Mouse (Mus musculus) right cerebral cortex, postnatal 10 days (tissue): ENCODE measurements around the gene Cgnl1.

Experiments used
- DNase-seq, 2 experiments: peaks; one replicate each; pipeline ENCODE4 v3.0.0; 2021; ENCODE audit warnings: low spot score in 2 of 2

The Cgnl1 gene

DNA sequence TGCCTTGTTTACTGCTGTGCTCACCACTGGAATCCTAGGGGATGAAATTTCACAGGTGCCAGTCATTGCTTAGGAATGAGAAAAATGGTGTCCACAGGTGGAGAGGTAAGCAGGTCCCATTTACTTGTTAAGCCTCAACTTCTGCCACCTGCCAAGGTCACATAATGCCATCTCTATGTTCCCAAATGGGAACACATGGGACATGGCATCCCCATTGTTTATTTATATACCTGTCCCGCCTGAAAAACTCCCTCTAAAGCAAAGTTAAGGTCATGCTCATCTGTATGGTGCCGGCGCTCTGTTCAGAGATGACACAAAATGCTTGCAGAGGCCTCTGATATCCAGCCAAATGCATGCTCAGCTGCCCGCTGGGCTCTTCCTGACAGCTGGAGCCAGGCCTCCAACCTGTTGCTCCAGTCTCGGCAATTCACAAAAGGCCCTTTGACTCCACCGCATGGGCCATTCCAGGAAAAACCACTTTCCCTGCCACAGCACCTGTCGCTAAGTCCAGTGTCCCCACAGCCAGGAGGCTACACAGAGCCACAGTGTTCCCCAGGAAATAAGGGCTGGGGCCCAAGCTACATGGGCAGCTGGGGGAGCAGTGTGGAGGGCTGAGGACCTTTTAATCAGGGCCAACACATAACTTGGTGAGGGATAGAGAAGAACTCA is 192.4 kb downstream of the Cgnl1 start:
- DNase-seq = peak; percentile 62 to 63
